In genomic region chr3:127407868-127408574, GRCm38 (mm10) we compare ENCODE assay signal across 8 mouse cellular contexts.
DNase-seq lines count a peak whose midpoint lies in the region; ATAC-seq and TF ChIP-seq lines count a peak whose summit lies in the region.

No protein-coding gene starts in this region.

- no peaks in the 10 kb centered on the region for H3K36me3 ChIP-seq in heart, embryonic 15.5 days
- H3K36me3 ChIP-seq in hindbrain, embryonic 14.5 days (replicated peaks; ENCODE audit: control insufficient read depth, insufficient read depth): no peaks in the 10 kb centered on the region
- H3K36me3 ChIP-seq in midbrain, embryonic 14.5 days (ENCODE audit: control insufficient read depth, insufficient read depth, low read length): no peaks in the 10 kb centered on the region

- H3K4me1 ChIP-seq in heart, embryonic 15.5 days (replicated peaks): peaks cover 14% of the 10 kb centered on the region
- H3K4me1 ChIP-seq in hindbrain, embryonic 14.5 days (replicated peaks; ENCODE audit: control insufficient read depth, insufficient read depth, low read length): peaks cover 27% of the 10 kb centered on the region
- peaks cover 22% of the 10 kb centered on the region for H3K4me1 ChIP-seq in midbrain, embryonic 14.5 days (ENCODE audit: control insufficient read depth, insufficient read depth, low read length)

- H3K4me2 ChIP-seq in heart, embryonic 15.5 days: peak overlapping the region; percentile 91
- peak overlapping the region; percentile 67 for H3K4me2 ChIP-seq in hindbrain, embryonic 14.5 days (replicated peaks)
- H3K4me2 ChIP-seq in midbrain, embryonic 14.5 days (ENCODE audit: low read length): peak overlapping the region; percentile 82

- WGBS in heart, embryonic 15.5 days: 13% methylated on average over 9 of the region's 9 CpGs
- 8% methylated on average over 9 of the region's 9 CpGs for WGBS in hindbrain, embryonic 14.5 days
- WGBS in midbrain, embryonic 14.5 days: 6% methylated on average over 9 of the region's 9 CpGs

- no peak for TF ChIP-seq POLR2A in brain, embryonic 14.5 days (IDR thresholded peaks at IDR 0.05; ENCODE audit: borderline replicate concordance, extremely low read depth, insufficient read depth, insufficient read length, poor library complexity, severe bottlenecking)

- no peak for DNase-seq in heart, postnatal 4 days
- peak; percentile 63 for DNase-seq in brain, embryonic 14.5 days (ENCODE audit: low read depth)
- no peak for DNase-seq in hindbrain, embryonic 14.5 days (ENCODE audit: low spot score)
- peak; percentile 52 for DNase-seq in midbrain, embryonic 14.5 days
- no peak for DNase-seq in urinary bladder, postnatal 10 days (ENCODE audit: low spot score)
- DNase-seq in T-cell, adult 2 months (ENCODE audit: low spot score): no peak
- no peak for DNase-seq in adipocyte (ENCODE audit: low spot score)

- H3K27me3 ChIP-seq in heart, embryonic 15.5 days: no peaks in the 10 kb centered on the region
- no peaks in the 10 kb centered on the region for H3K27me3 ChIP-seq in hindbrain, embryonic 14.5 days (ENCODE audit: control insufficient read depth, insufficient read depth, low read length)
- H3K27me3 ChIP-seq in midbrain, embryonic 14.5 days (ENCODE audit: control insufficient read depth, insufficient read depth, low read length): no peaks in the 10 kb centered on the region

- ATAC-seq in heart, embryonic 15.5 days (replicated peaks; ENCODE audit: insufficient number of reproducible peaks, insufficient read depth, low FRiP score, low read depth): no peak
- peak; percentile 46 for ATAC-seq in hindbrain, embryonic 14.5 days (ENCODE audit: low FRiP score)
- 0 out of 2 replicates have a peak, but pooled peaks have one; percentile 24 for ATAC-seq in midbrain, embryonic 14.5 days (ENCODE audit: low FRiP score, low TSS enrichment)

- H3K27ac ChIP-seq in heart, embryonic 15.5 days: peak overlapping the region; percentile 41; the same call in 1 of the 2 replicates
- H3K27ac ChIP-seq in hindbrain, embryonic 14.5 days: peak overlapping the region; percentile 94
- peak overlapping the region; percentile 92 for H3K27ac ChIP-seq in midbrain, embryonic 14.5 days (replicated peaks; ENCODE audit: low read depth, low read length)

- H3K9me3 ChIP-seq in heart, embryonic 15.5 days (replicated peaks): no peaks in the 10 kb centered on the region
- no peaks in the 10 kb centered on the region for H3K9me3 ChIP-seq in hindbrain, embryonic 14.5 days (ENCODE audit: control insufficient read depth, low read length)
- no peaks in the 10 kb centered on the region for H3K9me3 ChIP-seq in midbrain, embryonic 14.5 days (ENCODE audit: control insufficient read depth, low read length)

- peak overlapping the region; percentile 55 for H3K4me3 ChIP-seq in heart, embryonic 15.5 days
- H3K4me3 ChIP-seq in hindbrain, embryonic 14.5 days (replicated peaks; ENCODE audit: low read length): peak overlapping the region; percentile 56
- peak overlapping the region; percentile 62 for H3K4me3 ChIP-seq in midbrain, embryonic 14.5 days (replicated peaks; ENCODE audit: low read depth, low read length)

- TF ChIP-seq CTCF in brain, embryonic 14.5 days (IDR thresholded peaks at IDR 0.05; ENCODE audit: borderline replicate concordance, extremely low read depth, insufficient read depth, insufficient read length): no peak

- H3K9ac ChIP-seq in heart, embryonic 15.5 days: peak overlapping the region; percentile 46
- peak overlapping the region; percentile 78 for H3K9ac ChIP-seq in hindbrain, embryonic 14.5 days
- peak overlapping the region; percentile 77 for H3K9ac ChIP-seq in midbrain, embryonic 14.5 days (replicated peaks; ENCODE audit: low read length)

Comparison
In these comparisons a context has a peak if more than half of its experiments do, and no peak if none do; other contexts are left out.
1. H3K27ac ChIP-seq: peak in every context shown above with its lines; median percentile 94 in hindbrain, embryonic 14.5 days; 92 in midbrain, embryonic 14.5 days; 41 in heart, embryonic 15.5 days.
2. DNase-seq: peak in brain, embryonic 14.5 days (single experiment) and midbrain, embryonic 14.5 days (single experiment); none in heart, postnatal 4 days (single experiment), hindbrain, embryonic 14.5 days (single experiment), urinary bladder, postnatal 10 days (single experiment), T-cell, adult 2 months (single experiment) and adipocyte (single experiment).
3. Peak in every context shown above with its lines, with median percentiles within 50 percentile points of each other: H3K4me2 ChIP-seq, H3K4me3 ChIP-seq and H3K9ac ChIP-seq.